Mouse (Mus musculus) limb, embryonic 14.5 days (tissue): Measurements from ENCODE around the gene Rcc1. TPM values are rescaled to one million over a fixed set of nuclear protein-coding genes. Genes with fewer than 3 reads are reported as not detected.

Source experiments
- ATAC-seq: fragments of 200-750 bp; cut with Nextera tagmentation; 2 replicates; pipeline ENCODE4 v1.8.0; 2017; ENCODE audit warnings: low read depth, moderate number of reproducible peaks, moderate TSS enrichment; ENCODE audit not compliant: low FRiP score
- DNase-seq: peaks from one replicate; pipeline ENCODE4 v3.0.0-alpha.2; 2015; ENCODE audit warnings: low spot score
- H3K27ac ChIP-seq: fragments of 300-500 bp; sonication (generic); replicated peaks from 2 replicates; pipeline ENCODE4 v1.5.1; 2014; ENCODE audit warnings: low read depth, mild to moderate bottlenecking, low read length, moderate library complexity, mixed read lengths
- H3K27me3 ChIP-seq: fragments of 300-500 bp; sonication (generic); 2 replicates; pipeline ENCODE4 v1.6.1; 2014; ENCODE audit warnings: low read length, mixed read lengths; ENCODE audit not compliant: control insufficient read depth, insufficient read depth
- H3K36me3 ChIP-seq: fragments of 300-500 bp; sonication (generic); 2 replicates; pipeline ENCODE4 v1.6.1; 2014; ENCODE audit warnings: mild to moderate bottlenecking, low read length, moderate library complexity, mixed read lengths; ENCODE audit not compliant: control insufficient read depth, insufficient read depth
- H3K4me1 ChIP-seq: fragments of 300-500 bp; sonication (generic); 2 replicates; pipeline ENCODE4 v1.6.1; 2014; ENCODE audit warnings: antibody characterized with exemption, low read length, mixed read lengths; ENCODE audit not compliant: control insufficient read depth, insufficient read depth
- H3K4me2 ChIP-seq: fragments of 300-500 bp; sonication (generic); replicated peaks from 2 replicates; pipeline ENCODE4 v1.6.1; 2014; ENCODE audit warnings: low read depth, mild to moderate bottlenecking, low read length, moderate library complexity; ENCODE audit not compliant: severe bottlenecking
- H3K4me3 ChIP-seq: fragments of 300-500 bp; sonication (generic); replicated peaks from 2 replicates; pipeline ENCODE4 v1.5.1; 2014; ENCODE audit warnings: low read length
- H3K9ac ChIP-seq: fragments of 300-500 bp; sonication (generic); 2 replicates; pipeline ENCODE4 v1.6.1; 2014; ENCODE audit warnings: mild to moderate bottlenecking, low read depth, low read length, moderate library complexity; ENCODE audit not compliant: severe bottlenecking
- H3K9me3 ChIP-seq: fragments of 300-500 bp; sonication (generic); 2 replicates; pipeline ENCODE4 v1.6.1; 2016; ENCODE audit warnings: low read length; ENCODE audit not compliant: control insufficient read depth
- POLR2A ChIP-seq: fragments of 200-500 bp; IDR thresholded peaks from 2 replicates; pipeline ENCODE4 v1.8.0; 2012; ENCODE audit warnings: inconsistent platforms, mild to moderate bottlenecking, moderate library complexity, borderline replicate concordance; ENCODE audit not compliant: insufficient read depth, insufficient read length; ENCODE audit errors: extremely low read depth
- WGBS: fragments of 180-500 bp; shearing (Covaris S2); extraction: QIAGEN DNeasy Blood & Tissue Kit; methylation state at CpG from one replicate; pipeline ENCODE4 v1.1.7; 2014; 5-methylcytosine and 5-hydroxymethylcytosine counted together
- polyA plus RNA-seq, 2 experiments: library from polyadenylated mRNA; depleted of rRNA in 1 of 2; stranded (reverse) in 1 of 2; unstranded in 1 of 2; fragments of >200 nt; fragmentation: Nextera tagmentation in 1 of 2; extraction: Ambion mirVana in 1 of 2; gene quantifications; 2 replicates each; pipeline versions ENCODE4 v1.2.1 to v1.2.3; 2012 to 2014

Gene Rcc1
- polyA plus RNA-seq, 2 experiments: 39.4 to 41.3 TPM

- H3K4me1 ChIP-seq: peaks cover 8% of the 10 kb centered on the region
- H3K27me3 ChIP-seq: no peaks in the 10 kb centered on the region
- no peaks in the 10 kb centered on the region for H3K9me3 ChIP-seq
- H3K36me3 ChIP-seq: peaks cover 60% of the 10 kb centered on the region
- H3K27ac ChIP-seq: no peak overlapping the region
- WGBS: 39% methylated on average over 12 of the region's 12 CpGs
- no peak for ATAC-seq
- no peak overlapping the region for H3K9ac ChIP-seq
- H3K4me3 ChIP-seq: no peak overlapping the region
- DNase-seq: no peak
- no peak overlapping the region for H3K4me2 ChIP-seq
- no peak for TF ChIP-seq POLR2A
These were observed 2.8 kb upstream of the Rcc1 start for GRCm38 (mm10) chr4:132356170-132356569.

GRCm38 (mm10) chr4:132355403-132355802 is 2.0 kb upstream of the Rcc1 start:
- no peak overlapping the region for H3K27ac ChIP-seq
- DNase-seq (no peak), ATAC-seq (no peak)
- no peak overlapping the region for H3K4me3 ChIP-seq
- no peaks in the 10 kb centered on the region for H3K9me3 ChIP-seq
- peaks cover 61% of the 10 kb centered on the region for H3K36me3 ChIP-seq
- H3K4me1 ChIP-seq: peaks cover 8% of the 10 kb centered on the region
- TF ChIP-seq POLR2A: no peak
- no peak overlapping the region for H3K9ac ChIP-seq
- H3K27me3 ChIP-seq: no peaks in the 10 kb centered on the region
- 89% methylated on average over 3 of the region's 3 CpGs for WGBS
- H3K4me2 ChIP-seq: no peak overlapping the region

- Histone ChIP-seq H3K4me1 (peaks cover 8% of the 10 kb centered on the region), H3K9me3 (no peaks in the 10 kb centered on the region), H3K4me3 (no peak overlapping the region), H3K9ac (no peak overlapping the region), H3K27ac (no peak overlapping the region), H3K27me3 (no peaks in the 10 kb centered on the region), H3K4me2 (no peak overlapping the region), H3K36me3 (peaks cover 55% of the 10 kb centered on the region)
- ATAC-seq: no peak
- no peak for DNase-seq
- TF ChIP-seq POLR2A: no peak
- WGBS: 91% methylated on average over 4 of the region's 4 CpGs
These were observed 1.2 kb upstream of the Rcc1 start for GRCm38 (mm10) chr4:132354571-132354970.

DNA sequence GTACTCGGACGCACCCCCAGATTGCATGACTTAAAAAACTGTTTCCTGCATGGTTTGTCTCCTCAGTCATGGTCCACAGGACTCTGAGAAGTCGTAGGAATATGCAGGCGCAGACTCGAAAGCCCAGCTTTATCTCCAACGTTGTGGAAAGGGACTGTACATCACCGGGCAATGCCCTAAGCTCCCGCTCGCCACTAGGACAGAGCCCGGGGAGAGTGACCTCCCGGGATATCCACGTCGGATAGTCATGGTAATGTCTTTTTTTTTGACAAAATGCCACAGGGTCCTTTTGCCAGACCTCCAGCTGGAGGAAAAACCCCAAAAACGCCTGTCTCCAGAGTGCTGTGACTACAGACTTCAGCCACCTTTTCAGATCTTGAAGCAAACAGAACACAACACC is 666 bp downstream of the Rcc1 start:
- TF ChIP-seq POLR2A: no peak
- Histone ChIP-seq H3K9ac (peak overlapping the region; percentile 89), H3K27me3 (no peaks in the 10 kb centered on the region), H3K27ac (peak overlapping the region; percentile 91), H3K9me3 (no peaks in the 10 kb centered on the region), H3K4me1 (peaks cover 8% of the 10 kb centered on the region), H3K4me2 (peak overlapping the region; percentile 79), H3K36me3 (peaks cover 37% of the 10 kb centered on the region), H3K4me3 (peak overlapping the region; percentile 86)
- WGBS: 1% methylated on average over 14 of the region's 14 CpGs
- DNase-seq (no peak), ATAC-seq (no peak)

DNA sequence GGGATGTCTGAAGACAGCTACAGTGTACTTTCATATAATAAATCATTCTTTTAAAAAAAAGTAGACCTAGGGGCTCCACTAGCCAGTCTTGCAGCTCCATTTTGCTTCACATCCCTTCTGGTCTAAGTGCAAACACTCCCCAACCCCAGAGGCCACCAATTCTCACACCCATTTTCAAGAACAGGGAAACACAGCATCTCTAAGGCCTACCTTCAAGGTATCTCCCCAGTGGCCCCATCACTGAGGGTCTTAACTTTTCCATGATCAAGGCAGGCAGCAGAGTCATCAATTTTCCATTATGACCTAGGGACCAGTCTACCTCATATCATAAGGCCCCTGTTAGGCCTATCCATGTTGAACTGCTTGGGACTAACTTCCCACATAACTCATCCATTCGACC is 2.0 kb downstream of the Rcc1 start:
- H3K9ac ChIP-seq: peak overlapping the region; percentile 89
- ATAC-seq (no peak), DNase-seq (no peak)
- no peaks in the 10 kb centered on the region for H3K27me3 ChIP-seq
- TF ChIP-seq POLR2A: no peak
- H3K4me3 ChIP-seq: peak overlapping the region; percentile 86
- peaks cover 8% of the 10 kb centered on the region for H3K4me1 ChIP-seq
- 42% methylated on average over 1 of the region's 1 CpGs for WGBS
- peaks cover 24% of the 10 kb centered on the region for H3K36me3 ChIP-seq
- H3K4me2 ChIP-seq: peak overlapping the region; percentile 79
- H3K27ac ChIP-seq: no peak overlapping the region
- H3K9me3 ChIP-seq: no peaks in the 10 kb centered on the region

DNA sequence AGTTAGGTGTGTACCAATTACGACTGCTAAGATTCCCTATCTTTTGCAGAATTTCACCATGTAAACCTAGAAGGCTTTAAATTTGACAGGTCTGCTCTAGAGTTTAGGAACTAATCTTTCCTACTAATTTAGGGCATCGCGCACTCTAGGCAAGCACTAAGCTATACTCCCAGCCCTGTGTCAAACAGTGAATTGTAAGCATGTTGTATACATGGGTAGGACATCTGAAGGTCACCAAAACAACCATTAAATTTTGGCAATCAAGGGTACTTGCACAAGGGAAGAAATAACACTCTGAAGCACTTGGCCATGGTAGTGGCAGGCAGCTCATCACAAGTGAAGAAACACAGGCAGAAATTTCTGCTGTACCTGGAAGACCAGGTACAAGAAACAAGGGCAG is 2.6 kb downstream of the Rcc1 start:
- no peak overlapping the region for H3K4me3 ChIP-seq
- no peaks in the 10 kb centered on the region for H3K9me3 ChIP-seq
- H3K27ac ChIP-seq: no peak overlapping the region
- H3K27me3 ChIP-seq: no peaks in the 10 kb centered on the region
- 65% methylated on average over 3 of the region's 3 CpGs for WGBS
- no peak for DNase-seq
- ATAC-seq: no peak
- TF ChIP-seq POLR2A: no peak
- peaks cover 8% of the 10 kb centered on the region for H3K4me1 ChIP-seq
- H3K9ac ChIP-seq: no peak overlapping the region
- peaks cover 19% of the 10 kb centered on the region for H3K36me3 ChIP-seq
- no peak overlapping the region for H3K4me2 ChIP-seq
